Mouse (Mus musculus): ENCODE data around the gene Islr2. TPM values are rescaled to one million over a fixed set of nuclear protein-coding genes. Genes with fewer than 3 reads are reported as not detected.

Gene Islr2
- polyA plus RNA-seq, 1 experiment, result 1.7 TPM

GRCm38 (mm10) chr9:58220218-58220903, 16.2 kb upstream of the Islr2 start:
- no peak overlapping the region for H3K4me3 ChIP-seq (ENCODE audit: insufficient read depth, low read depth, low read length)
- TF ChIP-seq CTCF (conservative IDR thresholded peaks at IDR 0.05; ENCODE audit: insufficient read depth, insufficient read length, low read depth, low read length) (peak; percentile 71), POLR2A (IDR thresholded peaks at IDR 0.05; ENCODE audit: low read depth, low read length) (no peak)
- peak; percentile 71 for DNase-seq
- no peaks in the 10 kb centered on the region for H3K36me3 ChIP-seq (ENCODE audit: control insufficient read depth, insufficient read depth, low read length)
- H3K4me1 ChIP-seq (ENCODE audit: control insufficient read depth, insufficient read depth, low read length), result no peaks in the 10 kb centered on the region
- 55% methylated on average over 24 of the region's 24 CpGs for WGBS
- H3K27ac ChIP-seq (ENCODE audit: insufficient read depth, low read depth, low read length), result no peak overlapping the region
- H3K27me3 ChIP-seq (replicated peaks; ENCODE audit: control insufficient read depth, insufficient read depth, low read length), result no peaks in the 10 kb centered on the region

- no peak for DNase-seq
- Histone ChIP-seq H3K4me1 (ENCODE audit: control insufficient read depth, insufficient read depth, low read length) (no peaks in the 10 kb centered on the region), H3K36me3 (ENCODE audit: control insufficient read depth, insufficient read depth, low read length) (no peaks in the 10 kb centered on the region), H3K4me3 (ENCODE audit: insufficient read depth, low read depth, low read length) (no peak overlapping the region), H3K27ac (ENCODE audit: insufficient read depth, low read depth, low read length) (no peak overlapping the region), H3K27me3 (replicated peaks; ENCODE audit: control insufficient read depth, insufficient read depth, low read length) (no peaks in the 10 kb centered on the region)
- 80% methylated on average over 3 of the region's 3 CpGs for WGBS
- TF ChIP-seq CTCF (conservative IDR thresholded peaks at IDR 0.05; ENCODE audit: insufficient read depth, insufficient read length, low read depth, low read length) (no peak), POLR2A (IDR thresholded peaks at IDR 0.05; ENCODE audit: low read depth, low read length) (no peak)
Observed at GRCm38 (mm10) chr9:58218539-58218938, 14.4 kb upstream of the Islr2 start.

GRCm38 (mm10) chr9:58216402-58216801, 12.3 kb upstream of the Islr2 start:
- no peak overlapping the region for H3K27ac ChIP-seq (ENCODE audit: insufficient read depth, low read depth, low read length)
- DNase-seq, result peak; percentile 76
- peak; percentile 78 for TF ChIP-seq CTCF (conservative IDR thresholded peaks at IDR 0.05; ENCODE audit: insufficient read depth, insufficient read length, low read depth, low read length)
- no peak for TF ChIP-seq POLR2A (IDR thresholded peaks at IDR 0.05; ENCODE audit: low read depth, low read length)
- no peaks in the 10 kb centered on the region for H3K36me3 ChIP-seq (ENCODE audit: control insufficient read depth, insufficient read depth, low read length)
- no peak overlapping the region for H3K4me3 ChIP-seq (ENCODE audit: insufficient read depth, low read depth, low read length)
- no peaks in the 10 kb centered on the region for H3K27me3 ChIP-seq (replicated peaks; ENCODE audit: control insufficient read depth, insufficient read depth, low read length)
- no peaks in the 10 kb centered on the region for H3K4me1 ChIP-seq (ENCODE audit: control insufficient read depth, insufficient read depth, low read length)
- WGBS, result 49% methylated on average over 6 of the region's 6 CpGs

- H3K27me3 ChIP-seq (replicated peaks; ENCODE audit: control insufficient read depth, insufficient read depth, low read length), result no peaks in the 10 kb centered on the region
- WGBS, result 38% methylated on average over 8 of the region's 8 CpGs
- H3K4me3 ChIP-seq (ENCODE audit: insufficient read depth, low read depth, low read length), result no peak overlapping the region
- no peaks in the 10 kb centered on the region for H3K36me3 ChIP-seq (ENCODE audit: control insufficient read depth, insufficient read depth, low read length)
- DNase-seq, result peak; percentile 83
- no peaks in the 10 kb centered on the region for H3K4me1 ChIP-seq (ENCODE audit: control insufficient read depth, insufficient read depth, low read length)
- TF ChIP-seq CTCF (conservative IDR thresholded peaks at IDR 0.05; ENCODE audit: insufficient read depth, insufficient read length, low read depth, low read length) (no peak), POLR2A (IDR thresholded peaks at IDR 0.05; ENCODE audit: low read depth, low read length) (no peak)
- peak overlapping the region; percentile 74 for H3K27ac ChIP-seq (ENCODE audit: insufficient read depth, low read depth, low read length)
Observed at GRCm38 (mm10) chr9:58214519-58215180, 10.5 kb upstream of the Islr2 start.

- 0 out of 2 replicates have a peak overlapping the region, but pooled peaks have one; percentile 35 for H3K27ac ChIP-seq (ENCODE audit: insufficient read depth, low read depth, low read length)
- H3K4me1 ChIP-seq (ENCODE audit: control insufficient read depth, insufficient read depth, low read length), result no peaks in the 10 kb centered on the region
- WGBS, result 16% methylated on average over 5 of the region's 5 CpGs
- DNase-seq, result peak; percentile 73
- H3K4me3 ChIP-seq (ENCODE audit: insufficient read depth, low read depth, low read length), result no peak overlapping the region
- no peaks in the 10 kb centered on the region for H3K36me3 ChIP-seq (ENCODE audit: control insufficient read depth, insufficient read depth, low read length)
- H3K27me3 ChIP-seq (replicated peaks; ENCODE audit: control insufficient read depth, insufficient read depth, low read length), result no peaks in the 10 kb centered on the region
- no peak for TF ChIP-seq CTCF (conservative IDR thresholded peaks at IDR 0.05; ENCODE audit: insufficient read depth, insufficient read length, low read depth, low read length)
- TF ChIP-seq POLR2A (IDR thresholded peaks at IDR 0.05; ENCODE audit: low read depth, low read length), result no peak
Observed at GRCm38 (mm10) chr9:58213865-58214264, 9.7 kb upstream of the Islr2 start.

GRCm38 (mm10) chr9:58213377-58213776, 9.3 kb upstream of the Islr2 start:
- TF ChIP-seq POLR2A (IDR thresholded peaks at IDR 0.05; ENCODE audit: low read depth, low read length), result no peak
- TF ChIP-seq CTCF (conservative IDR thresholded peaks at IDR 0.05; ENCODE audit: insufficient read depth, insufficient read length, low read depth, low read length), result no peak
- DNase-seq, result no peak
- Histone ChIP-seq H3K27ac (ENCODE audit: insufficient read depth, low read depth, low read length) (no peak overlapping the region), H3K36me3 (ENCODE audit: control insufficient read depth, insufficient read depth, low read length) (no peaks in the 10 kb centered on the region), H3K27me3 (replicated peaks; ENCODE audit: control insufficient read depth, insufficient read depth, low read length) (no peaks in the 10 kb centered on the region), H3K4me3 (ENCODE audit: insufficient read depth, low read depth, low read length) (no peak overlapping the region), H3K4me1 (ENCODE audit: control insufficient read depth, insufficient read depth, low read length) (no peaks in the 10 kb centered on the region)
- 54% methylated on average over 5 of the region's 5 CpGs for WGBS

GRCm38 (mm10) chr9:58210304-58210627, 6.1 kb upstream of the Islr2 start:
- TF ChIP-seq POLR2A (IDR thresholded peaks at IDR 0.05; ENCODE audit: low read depth, low read length) (no peak), CTCF (conservative IDR thresholded peaks at IDR 0.05; ENCODE audit: insufficient read depth, insufficient read length, low read depth, low read length) (no peak)
- Histone ChIP-seq H3K4me1 (ENCODE audit: control insufficient read depth, insufficient read depth, low read length) (no peaks in the 10 kb centered on the region), H3K36me3 (ENCODE audit: control insufficient read depth, insufficient read depth, low read length) (no peaks in the 10 kb centered on the region), H3K27me3 (replicated peaks; ENCODE audit: control insufficient read depth, insufficient read depth, low read length) (no peaks in the 10 kb centered on the region), H3K4me3 (ENCODE audit: insufficient read depth, low read depth, low read length) (no peak overlapping the region), H3K27ac (ENCODE audit: insufficient read depth, low read depth, low read length) (no peak overlapping the region)
- DNase-seq, result no peak
- 78% methylated on average over 2 of the region's 2 CpGs for WGBS
